Mouse (Mus musculus): Measurements from ENCODE around the gene Cers1. TPM values are rescaled to one million over a fixed set of nuclear protein-coding genes. Genes with fewer than 3 reads are reported as not detected.

The Cers1 gene
- total RNA-seq, 2 experiments from 2014 or later, result 14.1 to 19.1 TPM

GRCm38 (mm10) chr8:70347860-70348420, 32.4 kb downstream of the Cers1 start:
- DNase-seq, result no peak
- intact Hi-C loops (cut with DNase I), result no loop called here

DNA sequence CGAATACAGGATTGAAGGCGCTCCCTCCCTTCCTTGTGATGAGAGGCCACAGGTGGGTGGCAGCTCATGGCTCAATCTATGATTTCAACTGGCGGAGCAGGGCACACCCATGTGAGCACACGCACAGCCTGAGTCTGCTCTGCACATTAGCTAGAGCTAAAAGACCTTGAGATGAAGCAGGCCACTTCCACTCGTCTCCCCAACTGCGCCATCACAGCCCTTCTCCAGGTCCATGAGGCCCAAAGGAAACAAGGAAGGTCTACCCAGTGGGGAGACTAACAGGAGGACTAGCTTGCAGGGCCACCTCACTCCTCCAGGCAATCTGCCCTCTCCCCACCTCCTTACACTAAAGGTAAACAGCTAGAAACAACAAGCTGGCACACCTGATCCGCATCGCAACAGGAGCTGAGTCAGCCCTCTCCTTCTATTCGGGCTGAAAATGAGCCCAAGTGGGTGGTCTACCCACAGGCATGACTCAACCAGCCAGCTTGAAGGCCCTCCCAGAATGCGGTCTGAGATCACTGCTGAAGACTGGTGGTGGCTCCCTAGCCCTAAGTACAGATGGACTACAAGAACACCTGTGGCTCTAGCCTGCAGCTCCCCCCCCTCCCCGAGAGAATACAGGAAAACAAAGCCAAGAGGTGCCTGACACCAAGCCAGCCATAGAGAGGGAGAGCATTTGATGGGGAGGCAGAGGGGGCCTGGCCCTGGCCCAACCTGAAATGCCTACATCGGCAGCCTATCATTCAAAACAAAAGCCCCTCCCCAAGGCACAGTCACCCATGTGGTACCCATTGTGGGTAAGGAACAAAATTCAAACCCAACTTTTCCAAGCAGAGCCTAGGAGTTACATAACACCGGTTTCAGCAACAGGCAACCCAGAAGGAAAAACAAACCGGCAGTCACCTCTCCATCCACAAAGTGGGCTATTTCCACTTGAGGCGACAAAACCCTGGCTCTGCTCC, 35.7 kb downstream of the Cers1 start:
- no peak for DNase-seq
- intact Hi-C loops (cut with DNase I), result no loop called here

DNA sequence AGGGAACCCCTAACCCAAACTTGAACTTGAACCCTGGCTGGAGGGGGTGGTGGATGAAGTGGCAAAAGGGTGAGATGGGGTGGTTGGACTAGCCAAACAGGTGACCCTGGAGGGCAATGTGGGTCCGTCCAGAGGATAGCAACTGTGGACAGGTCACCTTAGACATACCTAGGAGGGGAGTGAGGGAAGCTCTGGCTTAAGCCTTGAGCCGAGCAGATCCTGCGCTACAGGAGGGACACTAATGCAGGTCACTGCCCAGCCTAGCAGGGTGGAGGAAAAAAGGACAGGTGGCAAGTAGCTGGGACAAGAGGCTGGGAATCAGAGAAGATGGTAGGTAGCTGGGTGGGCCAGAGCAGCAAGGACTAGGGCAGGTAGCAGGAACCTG, 36.4 kb downstream of the Cers1 start:
- no peak for DNase-seq
- intact Hi-C loops (cut with DNase I), result no loop called here

DNA sequence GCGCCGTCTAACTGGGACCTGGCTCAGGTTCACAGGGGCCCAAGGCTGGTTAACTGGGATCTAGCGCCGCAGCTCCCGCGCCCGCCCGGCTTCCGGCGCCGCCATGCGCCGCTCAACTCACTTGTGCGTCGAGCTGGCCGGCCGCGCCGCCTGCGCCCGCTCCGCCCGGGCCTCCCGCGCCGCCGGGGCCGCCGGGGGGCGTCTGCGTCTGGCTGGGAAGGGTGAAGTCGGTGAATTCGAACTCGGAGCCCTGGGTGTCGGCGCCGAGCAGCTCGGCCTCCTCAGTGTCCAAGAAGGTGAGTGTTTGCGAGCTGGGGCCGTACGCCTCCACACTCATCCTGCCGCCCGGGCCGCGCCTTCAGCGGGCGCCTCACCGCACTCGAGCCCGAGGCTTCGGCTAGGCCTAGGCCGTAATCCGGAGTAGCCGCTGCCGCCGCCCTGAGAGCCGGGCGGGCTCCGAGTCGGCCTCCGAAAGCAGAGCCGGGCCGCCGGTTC, 37.1 kb downstream of the Cers1 start:
- no peak for DNase-seq
- intact Hi-C loops (cut with DNase I), result no loop called here

DNA sequence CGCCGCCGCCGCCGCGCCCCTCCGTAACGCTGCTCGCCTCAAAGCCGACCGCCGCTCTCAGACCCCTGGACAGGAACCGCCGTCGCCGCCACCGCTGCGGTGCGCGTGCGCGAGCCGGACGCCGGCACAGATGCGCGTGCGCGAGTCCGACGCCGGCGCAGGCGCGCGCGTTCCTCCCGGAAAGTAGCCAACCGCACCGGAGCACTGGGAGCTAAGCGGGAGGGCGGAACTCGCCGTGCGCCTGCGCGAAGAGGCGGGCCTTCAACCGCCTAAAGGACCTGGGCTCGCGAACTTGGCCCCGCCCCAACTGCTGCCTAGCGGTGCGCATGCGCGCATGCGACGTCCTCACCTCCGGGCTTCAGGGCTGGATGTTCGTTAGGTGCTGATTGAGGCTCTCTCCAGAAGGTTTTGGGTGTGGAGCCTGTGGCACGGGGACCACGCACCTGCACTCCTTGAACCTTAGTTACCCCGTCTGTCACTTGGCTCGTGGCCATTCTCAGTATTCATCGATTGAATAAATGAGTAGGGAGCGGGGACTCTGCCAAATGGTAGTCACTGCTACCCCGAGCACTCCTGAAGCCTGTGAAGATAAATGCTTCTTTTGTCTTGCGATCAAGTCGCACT, 37.7 kb downstream of the Cers1 start, which contains the start of gene Upf1:
Gene Upf1, minus strand, starts transcription at position 85 of the 624 bp plus-strand sequence.
- peak; percentile 98 to 99 for DNase-seq
- intact Hi-C loops (cut with DNase I), result no loop called here

GRCm38 (mm10) chr8:70354004-70354403, 38.4 kb downstream of the Cers1 start:
- intact Hi-C loops (cut with DNase I), result no loop called here
- no peak for DNase-seq

DNA sequence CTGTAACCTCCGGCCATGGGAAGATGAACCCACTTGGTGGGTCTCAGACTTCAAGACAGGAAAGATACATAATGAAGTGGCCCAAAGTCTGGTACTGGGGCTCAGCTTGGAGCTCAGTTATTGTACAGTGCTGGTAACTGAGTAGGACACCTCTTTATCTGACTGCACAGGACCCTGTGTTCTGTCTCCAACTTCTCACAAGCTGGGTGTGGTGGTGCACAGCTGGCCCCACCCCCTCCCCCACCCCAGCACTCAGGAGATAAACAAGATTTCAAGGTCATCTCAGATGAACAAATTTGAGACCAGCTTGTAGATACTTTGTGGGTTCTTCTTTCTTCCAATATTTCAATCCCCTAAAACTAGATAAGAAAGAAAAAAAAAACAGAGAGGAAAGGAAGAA, 40.5 kb downstream of the Cers1 start:
- no peak for DNase-seq
- intact Hi-C loops (cut with DNase I), result no loop called here

DNA sequence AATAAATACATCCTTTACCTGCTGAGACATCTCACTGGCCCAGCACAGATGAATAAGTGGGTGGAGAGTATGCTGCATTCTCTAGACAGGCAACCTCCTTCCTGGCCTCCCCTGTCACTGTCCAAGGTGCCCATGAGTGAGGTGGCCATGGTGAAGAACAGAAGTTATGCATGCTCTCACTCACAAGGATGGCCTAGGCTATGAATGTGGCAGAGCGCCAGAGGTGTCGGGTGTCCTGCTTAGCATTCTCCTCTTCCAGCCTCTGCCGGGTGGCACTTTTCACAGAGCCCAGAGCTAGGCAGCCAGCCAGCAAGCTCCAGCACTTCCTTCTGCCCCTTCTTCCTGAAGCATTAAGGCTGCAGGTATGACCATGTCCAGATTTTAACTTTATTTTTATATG, 43.8 kb downstream of the Cers1 start:
- intact Hi-C loops (cut with DNase I), result no loop called here
- DNase-seq, result peak in 1 of 2 experiments; percentile 58

DNA sequence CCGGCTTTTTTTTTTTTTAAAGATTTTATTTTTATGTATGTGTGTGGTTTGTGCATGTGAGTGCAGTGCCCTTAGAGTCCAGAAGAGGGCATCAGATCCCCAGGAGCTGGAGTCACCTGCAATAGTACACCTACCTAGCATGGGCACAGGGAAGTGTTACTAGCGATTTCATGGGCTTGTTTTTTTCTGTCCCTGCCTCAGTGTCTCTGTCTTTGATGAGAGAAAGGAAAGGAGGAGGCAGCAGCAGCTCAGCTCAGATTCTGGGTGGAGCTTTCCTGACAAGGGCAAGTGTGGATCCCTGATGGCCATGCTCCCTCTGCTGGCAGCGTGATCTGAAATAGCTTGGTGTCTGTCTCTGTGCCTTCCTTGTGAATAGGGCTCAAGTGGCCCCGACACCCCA, 45.2 kb downstream of the Cers1 start:
- no peak for DNase-seq
- intact Hi-C loops (cut with DNase I), result no loop called here

GRCm38 (mm10) chr8:70361484-70362032, 46.0 kb downstream of the Cers1 start:
- DNase-seq, result peak in 1 of 2 experiments; percentile 41
- intact Hi-C loops (cut with DNase I), result no loop called here

- peak; percentile 46 to 49 for DNase-seq
- intact Hi-C loops (cut with DNase I), result no loop called here
Measured at GRCm38 (mm10) chr8:70364066-70364465, 48.5 kb downstream of the Cers1 start.

GRCm38 (mm10) chr8:70366588-70366987, 51.0 kb downstream of the Cers1 start:
- intact Hi-C loops (cut with DNase I), result no loop called here
- DNase-seq, result no peak

GRCm38 (mm10) chr8:70370476-70370875, 54.9 kb downstream of the Cers1 start:
- intact Hi-C loops (cut with DNase I), result no loop called here
- DNase-seq, result no peak

DNA sequence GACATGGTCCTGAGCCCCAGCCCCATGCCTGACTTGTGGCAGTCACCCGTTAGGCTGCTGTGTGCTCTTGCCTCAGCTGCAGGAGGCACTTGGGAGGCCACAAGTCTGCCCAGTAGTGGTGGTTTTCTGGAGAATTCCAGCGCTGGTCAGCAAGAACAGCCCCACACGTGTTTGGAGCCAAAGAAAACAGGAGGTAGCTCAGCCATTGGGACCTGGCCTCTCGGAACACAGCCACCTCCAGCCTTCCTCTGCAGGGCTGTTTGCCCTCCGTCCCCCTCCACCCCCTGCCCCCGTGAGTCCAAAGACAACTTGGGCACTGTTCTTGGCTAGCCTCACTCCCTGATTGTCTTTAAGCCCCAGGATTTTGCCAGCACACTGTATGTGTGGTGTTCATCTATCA, 56.4 kb downstream of the Cers1 start:
- DNase-seq, result no peak
- intact Hi-C loops (cut with DNase I), result no loop called here

GRCm38 (mm10) chr8:70373397-70374317, 58.1 kb downstream of the Cers1 start, which contains the start of gene Comp:
Gene Comp, plus strand, starts transcription at chr8:70373558.
- no peak for DNase-seq
- intact Hi-C loops (cut with DNase I), result no loop called here

GRCm38 (mm10) chr8:70374318-70374927, 58.8 kb downstream of the Cers1 start:
- intact Hi-C loops (cut with DNase I), result no loop called here
- DNase-seq, result peak; percentile 70 to 77

DNA sequence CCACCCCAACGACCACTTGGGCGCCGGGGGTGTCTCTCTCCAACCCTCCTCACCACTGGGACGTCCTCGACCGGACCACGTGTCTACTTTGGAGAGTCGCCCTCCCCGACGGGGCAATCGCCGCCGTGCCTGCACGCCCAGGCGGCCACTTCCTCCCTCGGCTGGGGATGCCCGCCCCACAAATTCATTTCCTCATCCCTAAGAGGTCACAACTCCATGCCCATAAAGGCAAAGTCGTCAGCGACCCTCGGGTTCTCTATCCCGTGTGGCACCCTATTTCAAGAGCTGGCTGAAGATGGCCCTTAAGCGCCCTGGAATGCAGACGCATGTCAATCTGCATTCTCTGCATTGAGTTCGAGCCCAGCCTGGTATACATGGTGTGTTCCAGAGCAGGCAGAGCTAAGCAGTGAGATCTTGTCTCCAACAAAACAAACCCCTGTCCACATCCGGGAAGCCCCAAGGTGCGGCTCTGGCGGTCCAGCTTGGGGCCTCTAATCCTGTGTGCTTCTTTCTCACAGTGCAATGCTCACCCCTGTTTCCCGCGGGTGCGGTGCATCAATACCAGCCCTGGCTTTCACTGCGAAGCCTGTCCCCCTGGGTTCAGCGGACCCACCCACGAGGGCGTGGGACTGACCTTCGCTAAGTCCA, 59.8 kb downstream of the Cers1 start:
- DNase-seq, result no peak
- intact Hi-C loops (cut with DNase I), result no loop called here

DNA sequence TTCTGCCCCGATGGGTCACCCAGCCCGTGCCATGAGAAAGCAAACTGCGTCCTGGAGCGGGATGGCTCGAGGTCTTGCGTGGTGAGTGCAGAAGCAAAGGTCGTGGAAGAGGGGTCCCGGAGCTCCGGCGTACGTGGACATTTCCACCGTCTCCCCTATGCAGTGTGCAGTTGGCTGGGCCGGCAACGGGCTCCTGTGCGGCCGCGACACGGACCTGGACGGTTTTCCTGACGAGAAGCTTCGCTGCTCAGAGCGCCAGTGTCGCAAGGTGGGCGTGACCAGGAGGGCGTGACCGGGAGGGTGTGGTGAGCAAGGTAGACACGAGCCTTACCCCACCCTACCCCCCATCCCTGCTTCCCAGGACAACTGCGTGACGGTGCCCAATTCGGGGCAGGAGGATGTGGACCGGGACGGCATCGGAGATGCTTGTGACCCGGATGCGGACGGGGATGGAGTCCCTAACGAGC, 60.7 kb downstream of the Cers1 start:
- DNase-seq, result no peak
- intact Hi-C loops (cut with DNase I), result no loop called here

- DNase-seq, result no peak
Measured at GRCm38 (mm10) chr8:70377049-70377448, 61.5 kb downstream of the Cers1 start.

More at GRCm38 (mm10) chr8:70377049-70377448, 61.5 kb downstream of the Cers1 start:
- intact Hi-C loops (cut with DNase I), result no loop called here
